Mouse (Mus musculus): ENCODE measurements around the gene Gapdh. TPM values are rescaled to one million over a fixed set of nuclear protein-coding genes. Genes with fewer than 3 reads are reported as not detected.

Gene Gapdh
- polyA plus RNA-seq, 1 experiment from 2014 or later = 1,443 TPM

- WGBS = 17% methylated on average over 1 of the region's 1 CpGs
- no peak for ATAC-seq
- Histone ChIP-seq H3K4me1 (ENCODE audit: control insufficient read depth, insufficient read depth, low read length) (peaks cover 11% of the 10 kb centered on the region), H3K9ac (ENCODE audit: low read depth, low read length) (no peak overlapping the region), H3K4me2 (ENCODE audit: low read length) (no peak overlapping the region), H3K27ac (ENCODE audit: low read length) (no peak overlapping the region), H3K9me3 (replicated peaks; ENCODE audit: control insufficient read depth, low read length, poor library complexity, severe bottlenecking) (no peaks in the 10 kb centered on the region), H3K4me3 (ENCODE audit: low read depth, low read length) (no peak overlapping the region), H3K36me3 (ENCODE audit: control insufficient read depth, insufficient read depth, low read length) (peaks cover 4% of the 10 kb centered on the region; the same call in 1 of the 2 replicates), H3K27me3 (ENCODE audit: control insufficient read depth, insufficient read depth, low read depth, low read length) (no peaks in the 10 kb centered on the region)
These were observed 29.3 kb upstream of the Gapdh start for GRCm38 (mm10) chr6:125195541-125196075.

- no peak overlapping the region for H3K4me2 ChIP-seq (ENCODE audit: low read length)
- no peak overlapping the region for H3K4me3 ChIP-seq (ENCODE audit: low read depth, low read length)
- no peaks in the 10 kb centered on the region for H3K27me3 ChIP-seq (ENCODE audit: control insufficient read depth, insufficient read depth, low read depth, low read length)
- H3K27ac ChIP-seq (ENCODE audit: low read length) = no peak overlapping the region
- no peak overlapping the region for H3K9ac ChIP-seq (ENCODE audit: low read depth, low read length)
- H3K4me1 ChIP-seq (ENCODE audit: control insufficient read depth, insufficient read depth, low read length) = peaks cover 14% of the 10 kb centered on the region
- H3K9me3 ChIP-seq (replicated peaks; ENCODE audit: control insufficient read depth, low read length, poor library complexity, severe bottlenecking) = no peaks in the 10 kb centered on the region
- ATAC-seq = no peak
- H3K36me3 ChIP-seq (ENCODE audit: control insufficient read depth, insufficient read depth, low read length) = peaks cover 8% of the 10 kb centered on the region; the same call in 1 of the 2 replicates
- WGBS = 82% methylated on average over 7 of the region's 7 CpGs
These were observed 27.1 kb upstream of the Gapdh start for GRCm38 (mm10) chr6:125193390-125193789.

- Histone ChIP-seq H3K27me3 (ENCODE audit: control insufficient read depth, insufficient read depth, low read depth, low read length) (no peaks in the 10 kb centered on the region), H3K9me3 (replicated peaks; ENCODE audit: control insufficient read depth, low read length, poor library complexity, severe bottlenecking) (no peaks in the 10 kb centered on the region), H3K27ac (ENCODE audit: low read length) (peak overlapping the region; percentile 100), H3K4me3 (ENCODE audit: low read depth, low read length) (peak overlapping the region; percentile 77), H3K9ac (ENCODE audit: low read depth, low read length) (peak overlapping the region; percentile 82), H3K4me2 (ENCODE audit: low read length) (peak overlapping the region; percentile 93), H3K4me1 (ENCODE audit: control insufficient read depth, insufficient read depth, low read length) (peaks cover 14% of the 10 kb centered on the region), H3K36me3 (ENCODE audit: control insufficient read depth, insufficient read depth, low read length) (peaks cover 6% of the 10 kb centered on the region; the same call in 1 of the 2 replicates)
- no peak for ATAC-seq
- WGBS = 44% methylated on average over 5 of the region's 5 CpGs
These were observed 26.6 kb upstream of the Gapdh start for GRCm38 (mm10) chr6:125192841-125193240.

GRCm38 (mm10) chr6:125192016-125192714, 25.9 kb upstream of the Gapdh start:
- peak overlapping the region; percentile 77 for H3K4me3 ChIP-seq (ENCODE audit: low read depth, low read length)
- under 1% methylated on average over 34 of the region's 34 CpGs for WGBS

GRCm38 (mm10) chr6:125191332-125192015, 25.2 kb upstream of the Gapdh start, which contains the start of the genes Ncapd2 and Mrpl51:
Gene Ncapd2 (minus strand): TSS chr6:125191701.
Gene Mrpl51 (plus strand): TSS chr6:125191801.
- H3K9me3 ChIP-seq (replicated peaks; ENCODE audit: control insufficient read depth, low read length, poor library complexity, severe bottlenecking) = no peaks in the 10 kb centered on the region
- WGBS = under 1% methylated on average over 54 of the region's 54 CpGs
- H3K4me2 ChIP-seq (ENCODE audit: low read length) = peak within 1 kb of the TSS; percentile 93
- H3K4me1 ChIP-seq (ENCODE audit: control insufficient read depth, insufficient read depth, low read length) = peaks cover 14% of the 10 kb centered on the region
- peak within 1 kb of the TSS; percentile 100 for H3K27ac ChIP-seq (ENCODE audit: low read length)
- peak; percentile 98 for ATAC-seq
- peaks cover 8% of the 10 kb centered on the region; the same call in 1 of the 2 replicates for H3K36me3 ChIP-seq (ENCODE audit: control insufficient read depth, insufficient read depth, low read length)
- H3K9ac ChIP-seq (ENCODE audit: low read depth, low read length) = peak within 1 kb of the TSS; percentile 82
- peak within 1 kb of the TSS; percentile 77 for H3K4me3 ChIP-seq (ENCODE audit: low read depth, low read length)
- no peaks in the 10 kb centered on the region for H3K27me3 ChIP-seq (ENCODE audit: control insufficient read depth, insufficient read depth, low read depth, low read length)

More at GRCm38 (mm10) chr6:125192016-125192714, 25.9 kb upstream of the Gapdh start:
- peak; percentile 96 for ATAC-seq
- Histone ChIP-seq H3K27me3 (ENCODE audit: control insufficient read depth, insufficient read depth, low read depth, low read length) (no peaks in the 10 kb centered on the region), H3K4me2 (ENCODE audit: low read length) (peak overlapping the region; percentile 93), H3K4me1 (ENCODE audit: control insufficient read depth, insufficient read depth, low read length) (peaks cover 14% of the 10 kb centered on the region), H3K9me3 (replicated peaks; ENCODE audit: control insufficient read depth, low read length, poor library complexity, severe bottlenecking) (no peaks in the 10 kb centered on the region), H3K27ac (ENCODE audit: low read length) (peak overlapping the region; percentile 100), H3K36me3 (ENCODE audit: control insufficient read depth, insufficient read depth, low read length) (peaks cover 6% of the 10 kb centered on the region; the same call in 1 of the 2 replicates), H3K9ac (ENCODE audit: low read depth, low read length) (peak overlapping the region; percentile 82)

GRCm38 (mm10) chr6:125190816-125191215, 24.5 kb upstream of the Gapdh start:
- Histone ChIP-seq H3K9ac (ENCODE audit: low read depth, low read length) (peak overlapping the region; percentile 77), H3K36me3 (ENCODE audit: control insufficient read depth, insufficient read depth, low read length) (peaks cover 14% of the 10 kb centered on the region), H3K4me1 (ENCODE audit: control insufficient read depth, insufficient read depth, low read length) (peaks cover 14% of the 10 kb centered on the region), H3K4me2 (ENCODE audit: low read length) (peak overlapping the region; percentile 69), H3K4me3 (ENCODE audit: low read depth, low read length) (peak overlapping the region; percentile 77), H3K27ac (ENCODE audit: low read length) (peak overlapping the region; percentile 84), H3K27me3 (ENCODE audit: control insufficient read depth, insufficient read depth, low read depth, low read length) (no peaks in the 10 kb centered on the region), H3K9me3 (replicated peaks; ENCODE audit: control insufficient read depth, low read length, poor library complexity, severe bottlenecking) (no peaks in the 10 kb centered on the region)
- no peak for ATAC-seq

- no peaks in the 10 kb centered on the region for H3K27me3 ChIP-seq (ENCODE audit: control insufficient read depth, insufficient read depth, low read depth, low read length)
- H3K4me1 ChIP-seq (ENCODE audit: control insufficient read depth, insufficient read depth, low read length) = peaks cover 5% of the 10 kb centered on the region; the same call in 1 of the 2 replicates
- H3K9me3 ChIP-seq (replicated peaks; ENCODE audit: control insufficient read depth, low read length, poor library complexity, severe bottlenecking) = no peaks in the 10 kb centered on the region
- H3K9ac ChIP-seq (ENCODE audit: low read depth, low read length) = no peak overlapping the region
- no peak for ATAC-seq
- no peak overlapping the region for H3K27ac ChIP-seq (ENCODE audit: low read length)
- H3K4me3 ChIP-seq (ENCODE audit: low read depth, low read length) = no peak overlapping the region
- H3K36me3 ChIP-seq (ENCODE audit: control insufficient read depth, insufficient read depth, low read length) = peaks cover 29% of the 10 kb centered on the region
- H3K4me2 ChIP-seq (ENCODE audit: low read length) = no peak overlapping the region
- 91% methylated on average over 10 of the region's 10 CpGs for WGBS
These were observed 19.9 kb upstream of the Gapdh start for GRCm38 (mm10) chr6:125186203-125186602.

GRCm38 (mm10) chr6:125182133-125182532, 15.9 kb upstream of the Gapdh start:
- H3K27ac ChIP-seq (ENCODE audit: low read length) = no peak overlapping the region
- H3K4me2 ChIP-seq (ENCODE audit: low read length) = no peak overlapping the region
- H3K27me3 ChIP-seq (ENCODE audit: control insufficient read depth, insufficient read depth, low read depth, low read length) = no peaks in the 10 kb centered on the region
- H3K9ac ChIP-seq (ENCODE audit: low read depth, low read length) = no peak overlapping the region
- peaks cover 44% of the 10 kb centered on the region for H3K36me3 ChIP-seq (ENCODE audit: control insufficient read depth, insufficient read depth, low read length)
- no peaks in the 10 kb centered on the region for H3K4me1 ChIP-seq (ENCODE audit: control insufficient read depth, insufficient read depth, low read length)
- H3K4me3 ChIP-seq (ENCODE audit: low read depth, low read length) = no peak overlapping the region
- ATAC-seq = no peak
- WGBS = 64% methylated on average over 5 of the region's 5 CpGs
- H3K9me3 ChIP-seq (replicated peaks; ENCODE audit: control insufficient read depth, low read length, poor library complexity, severe bottlenecking) = no peaks in the 10 kb centered on the region
